Mouse (Mus musculus) intestine, embryonic 14.5 days (tissue): ENCODE results near the gene Zranb1. TPM values are rescaled to one million over a fixed set of nuclear protein-coding genes. Genes with fewer than 3 reads are reported as not detected.

Source experiments
- ATAC-seq: fragments of 200-750 bp; cut with Nextera tagmentation; replicated peaks from 2 replicates; pipeline ENCODE4 v1.8.0; 2017; ENCODE audit warnings: low read depth, moderate number of reproducible peaks, moderate TSS enrichment, moderate library complexity; ENCODE audit not compliant: low FRiP score, low TSS enrichment
- DNase-seq: peaks from one replicate; pipeline ENCODE4 v3.0.0-alpha.2; 2018; ENCODE audit warnings: low spot score
- H3K27ac ChIP-seq: fragments of 300-500 bp; sonication (generic); 2 replicates; pipeline ENCODE4 v1.5.1; 2014; ENCODE audit warnings: low read depth, mild to moderate bottlenecking, control low read depth
- H3K27me3 ChIP-seq: fragments of 300-500 bp; sonication (generic); replicated peaks from 2 replicates; pipeline ENCODE4 v1.6.1; 2014; ENCODE audit warnings: low read length, control low read depth; ENCODE audit not compliant: control insufficient read depth, insufficient read depth
- H3K36me3 ChIP-seq: fragments of 300-500 bp; sonication (generic); 2 replicates; pipeline ENCODE4 v1.6.1; 2014; ENCODE audit warnings: low read length, control low read depth; ENCODE audit not compliant: control insufficient read depth, insufficient read depth
- H3K4me1 ChIP-seq: fragments of 300-500 bp; sonication (generic); replicated peaks from 2 replicates; pipeline ENCODE4 v1.6.1; 2014; ENCODE audit warnings: low read length, control low read depth, mixed read lengths; ENCODE audit not compliant: control insufficient read depth, insufficient read depth
- H3K4me2 ChIP-seq: fragments of 300-500 bp; sonication (generic); 2 replicates; pipeline ENCODE4 v1.6.1; 2014; ENCODE audit warnings: low read length
- H3K4me3 ChIP-seq: fragments of 300-500 bp; sonication (generic); 2 replicates; pipeline ENCODE4 v1.5.1; 2014; ENCODE audit warnings: low read depth, low read length, control low read depth, mixed read lengths
- H3K9ac ChIP-seq: fragments of 300-500 bp; sonication (generic); 2 replicates; pipeline ENCODE4 v1.6.1; 2014; ENCODE audit warnings: mild to moderate bottlenecking, low read length
- H3K9me3 ChIP-seq: fragments of 300-500 bp; sonication (generic); 2 replicates; pipeline ENCODE4 v1.6.1; 2016; ENCODE audit warnings: low read length, control low read depth; ENCODE audit not compliant: control insufficient read depth
- WGBS: fragments of 180-500 bp; shearing (Covaris S2); extraction: QIAGEN DNeasy Blood & Tissue Kit; methylation state at CpG from one replicate; pipeline ENCODE4 v1.1.7; 2014; 5-methylcytosine and 5-hydroxymethylcytosine counted together
- polyA plus RNA-seq: library from polyadenylated mRNA; unstranded; fragments of >200 nt; fragmentation: Nextera tagmentation; extraction: Ambion mirVana; gene quantifications from 2 replicates; pipeline ENCODE4 v1.2.1, GENCODE M21; 2014

Zranb1 gene
- polyA plus RNA-seq, 1 experiment from 2014 or later: 15.3 TPM

- H3K4me1 ChIP-seq: peaks cover 4% of the 10 kb centered on the region; the same call in 1 of the 2 replicates
- no peak for DNase-seq
- 94% methylated on average over 12 of the region's 12 CpGs for WGBS
- H3K36me3 ChIP-seq: peaks cover 76% of the 10 kb centered on the region
- H3K4me3 ChIP-seq: no peak overlapping the region
- H3K9ac ChIP-seq: no peak overlapping the region
- no peaks in the 10 kb centered on the region for H3K9me3 ChIP-seq
- no peak for ATAC-seq
- H3K27ac ChIP-seq: no peak overlapping the region
- no peaks in the 10 kb centered on the region for H3K27me3 ChIP-seq
- no peak overlapping the region for H3K4me2 ChIP-seq
These were observed 67.7 kb downstream of the Zranb1 start for GRCm38 (mm10) chr7:132998639-132999038.

GRCm38 (mm10) chr7:132999061-132999460, 68.1 kb downstream of the Zranb1 start:
- Histone ChIP-seq H3K4me2 (no peak overlapping the region), H3K27ac (no peak overlapping the region), H3K27me3 (no peaks in the 10 kb centered on the region), H3K9ac (no peak overlapping the region), H3K4me3 (no peak overlapping the region), H3K36me3 (peaks cover 71% of the 10 kb centered on the region), H3K4me1 (peaks cover 5% of the 10 kb centered on the region; the same call in 1 of the 2 replicates), H3K9me3 (no peaks in the 10 kb centered on the region)
- ATAC-seq (no peak), DNase-seq (no peak)
- 94% methylated on average over 11 of the region's 11 CpGs for WGBS

DNA sequence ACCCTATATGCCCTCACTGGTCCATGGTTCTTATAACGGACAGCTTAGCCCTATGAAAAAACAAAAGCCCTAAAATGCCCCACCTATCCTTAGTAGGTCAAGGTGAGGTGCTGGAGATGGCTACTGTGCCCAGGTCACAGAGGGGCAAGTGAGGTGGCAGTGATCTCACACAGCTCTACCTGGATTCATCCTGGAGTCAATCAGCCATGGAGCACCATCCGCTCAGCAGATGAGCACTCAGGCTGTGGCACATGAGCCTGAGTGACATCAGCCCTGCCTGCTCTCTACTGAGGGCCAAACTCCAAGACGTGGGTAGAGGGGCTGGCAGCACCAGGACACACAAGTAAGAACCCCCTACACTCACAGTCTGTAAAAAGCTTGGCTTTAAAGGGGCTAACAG, 70.4 kb downstream of the Zranb1 start:
- Histone ChIP-seq H3K27me3 (no peaks in the 10 kb centered on the region), H3K27ac (no peak overlapping the region), H3K9me3 (no peaks in the 10 kb centered on the region), H3K36me3 (peaks cover 48% of the 10 kb centered on the region), H3K9ac (no peak overlapping the region), H3K4me2 (no peak overlapping the region), H3K4me3 (no peak overlapping the region), H3K4me1 (peaks cover 5% of the 10 kb centered on the region; the same call in 1 of the 2 replicates)
- DNase-seq: no peak
- no peak for ATAC-seq
- WGBS: 84% methylated on average over 3 of the region's 3 CpGs

DNA sequence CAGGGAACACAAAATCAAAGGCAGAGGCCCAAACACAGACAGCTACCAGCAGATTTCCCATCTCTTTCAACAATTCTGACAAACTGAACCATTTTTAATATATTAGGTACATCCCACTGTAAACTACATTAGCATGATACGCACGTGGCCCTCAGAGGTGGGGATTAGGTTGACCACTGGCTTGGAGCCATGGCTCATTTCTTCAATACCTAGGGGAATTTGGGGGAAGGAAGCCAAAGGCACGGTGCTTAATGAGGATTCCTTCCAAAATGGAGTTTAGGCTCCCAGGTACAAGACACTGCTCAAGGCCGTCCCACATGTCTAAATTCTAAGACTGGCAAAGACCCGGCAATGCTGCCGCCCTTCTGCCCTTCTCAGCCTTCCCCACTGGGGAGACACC, 71.3 kb downstream of the Zranb1 start:
- H3K36me3 ChIP-seq: peaks cover 39% of the 10 kb centered on the region
- no peak for ATAC-seq
- H3K4me2 ChIP-seq: no peak overlapping the region
- no peak for DNase-seq
- H3K4me1 ChIP-seq: peaks cover 14% of the 10 kb centered on the region
- no peaks in the 10 kb centered on the region for H3K27me3 ChIP-seq
- no peaks in the 10 kb centered on the region for H3K9me3 ChIP-seq
- H3K27ac ChIP-seq: no peak overlapping the region
- no peak overlapping the region for H3K4me3 ChIP-seq
- 89% methylated on average over 6 of the region's 6 CpGs for WGBS
- H3K9ac ChIP-seq: no peak overlapping the region

DNA sequence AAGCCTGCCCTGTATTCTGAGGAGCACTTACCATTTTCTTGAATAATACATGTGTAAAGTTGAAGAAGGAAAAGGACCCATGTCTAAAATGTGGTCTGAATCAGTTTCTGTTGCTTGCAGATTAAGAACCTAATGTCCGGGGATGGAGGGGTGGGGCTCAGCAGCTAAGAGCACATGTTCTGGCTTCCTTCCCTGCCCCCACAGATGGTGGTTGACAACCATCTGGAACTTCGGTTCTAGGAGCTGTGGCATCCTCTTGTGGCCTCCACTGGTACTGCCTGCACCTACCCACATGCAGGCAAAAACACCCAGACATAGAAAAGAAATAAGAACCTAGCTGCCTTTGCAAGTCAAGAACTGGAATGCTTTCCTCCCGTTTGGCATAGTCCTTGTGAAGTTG, 72.5 kb downstream of the Zranb1 start:
- H3K4me2 ChIP-seq: no peak overlapping the region
- H3K4me1 ChIP-seq: peaks cover 23% of the 10 kb centered on the region
- ATAC-seq (no peak), DNase-seq (peak; percentile 81)
- H3K9ac ChIP-seq: no peak overlapping the region
- no peaks in the 10 kb centered on the region for H3K9me3 ChIP-seq
- no peak overlapping the region for H3K27ac ChIP-seq
- WGBS: 22% methylated on average over 3 of the region's 3 CpGs
- peaks cover 28% of the 10 kb centered on the region for H3K36me3 ChIP-seq
- H3K27me3 ChIP-seq: no peaks in the 10 kb centered on the region
- H3K4me3 ChIP-seq: no peak overlapping the region

- DNase-seq (no peak), ATAC-seq (no peak)
- H3K4me1 ChIP-seq: peaks cover 28% of the 10 kb centered on the region
- H3K9ac ChIP-seq: no peak overlapping the region
- H3K4me3 ChIP-seq: no peak overlapping the region
- no peak overlapping the region for H3K4me2 ChIP-seq
- peaks cover 25% of the 10 kb centered on the region; the same call in 1 of the 2 replicates for H3K36me3 ChIP-seq
- H3K9me3 ChIP-seq: no peaks in the 10 kb centered on the region
- 70% methylated on average over 7 of the region's 7 CpGs for WGBS
- no peak overlapping the region for H3K27ac ChIP-seq
- H3K27me3 ChIP-seq: no peaks in the 10 kb centered on the region
These were observed 74.8 kb downstream of the Zranb1 start for GRCm38 (mm10) chr7:133005772-133006171.

GRCm38 (mm10) chr7:133007343-133007742, 76.4 kb downstream of the Zranb1 start:
- ATAC-seq (peak; percentile 42), DNase-seq (no peak)
- H3K9me3 ChIP-seq: no peaks in the 10 kb centered on the region
- peaks cover 22% of the 10 kb centered on the region; the same call in 1 of the 2 replicates for H3K36me3 ChIP-seq
- H3K4me3 ChIP-seq: no peak overlapping the region
- 0 out of 2 replicates have a peak overlapping the region, but pooled peaks have one; percentile 10 for H3K9ac ChIP-seq
- no peak overlapping the region for H3K4me2 ChIP-seq
- H3K27ac ChIP-seq: peak overlapping the region; percentile 59
- 60% methylated on average over 11 of the region's 11 CpGs for WGBS
- no peaks in the 10 kb centered on the region for H3K27me3 ChIP-seq
- H3K4me1 ChIP-seq: peaks cover 43% of the 10 kb centered on the region

DNA sequence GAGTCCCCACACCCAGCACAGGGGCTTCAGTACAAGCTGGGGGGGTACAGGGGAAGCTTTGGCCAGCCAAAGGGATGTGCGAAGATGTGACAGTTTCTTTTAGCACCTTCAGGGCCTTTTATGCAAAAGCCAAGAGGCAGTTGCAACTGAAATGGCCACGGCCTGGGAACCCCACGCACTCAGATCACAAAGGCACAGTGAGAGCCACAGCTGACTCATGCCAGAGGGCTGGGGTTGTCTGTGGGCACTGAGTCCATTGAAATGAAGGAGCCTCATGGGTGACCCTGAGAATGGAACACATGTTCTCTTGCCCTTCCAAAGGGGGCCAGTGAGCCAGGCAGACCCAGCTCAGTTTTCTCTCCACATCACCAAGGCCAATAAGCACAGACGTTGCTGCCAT, 77.7 kb downstream of the Zranb1 start:
- H3K4me3 ChIP-seq: no peak overlapping the region
- peaks cover 16% of the 10 kb centered on the region for H3K36me3 ChIP-seq
- 86% methylated on average over 4 of the region's 4 CpGs for WGBS
- H3K27ac ChIP-seq: no peak overlapping the region
- H3K4me1 ChIP-seq: peaks cover 51% of the 10 kb centered on the region
- no peaks in the 10 kb centered on the region for H3K9me3 ChIP-seq
- no peaks in the 10 kb centered on the region for H3K27me3 ChIP-seq
- no peak for ATAC-seq
- no peak overlapping the region for H3K9ac ChIP-seq
- H3K4me2 ChIP-seq: no peak overlapping the region
- no peak for DNase-seq

GRCm38 (mm10) chr7:133009676-133010075, 78.7 kb downstream of the Zranb1 start:
- Histone ChIP-seq H3K9me3 (no peaks in the 10 kb centered on the region), H3K4me2 (no peak overlapping the region), H3K9ac (0 out of 2 replicates have a peak overlapping the region, but pooled peaks have one; percentile 7), H3K36me3 (peaks cover 23% of the 10 kb centered on the region), H3K4me3 (no peak overlapping the region), H3K27ac (no peak overlapping the region; the same call in 1 of the 2 replicates), H3K27me3 (no peaks in the 10 kb centered on the region), H3K4me1 (peaks cover 60% of the 10 kb centered on the region)
- ATAC-seq: no peak
- no peak for DNase-seq
- WGBS: 81% methylated on average over 8 of the region's 8 CpGs
